Mouse (Mus musculus) midbrain, embryonic 12.5 days (tissue): ENCODE measurements around the gene Gm49510. TPM values are rescaled to one million over a fixed set of nuclear protein-coding genes. Genes with fewer than 3 reads are reported as not detected.

Experiments
- ATAC-seq: fragments of 200-750 bp; cut with Nextera tagmentation; 2 replicates; pipeline ENCODE4 v1.8.0; 2017; ENCODE audit warnings: low read depth, moderate TSS enrichment, moderate library complexity; ENCODE audit not compliant: low FRiP score
- H3K27ac ChIP-seq: fragments of 300-500 bp; sonication (generic); replicated peaks from 2 replicates; pipeline ENCODE4 v1.5.1; 2016; ENCODE audit warnings: mild to moderate bottlenecking
- H3K27me3 ChIP-seq: fragments of 300-500 bp; sonication (generic); 2 replicates; pipeline ENCODE4 v1.6.1; 2016; ENCODE audit warnings: mild to moderate bottlenecking
- H3K36me3 ChIP-seq: fragments of 300-500 bp; sonication (generic); 2 replicates; pipeline ENCODE4 v1.6.1; 2016
- H3K4me1 ChIP-seq: fragments of 300-500 bp; sonication (generic); 2 replicates; pipeline ENCODE4 v1.6.1; 2016
- H3K4me2 ChIP-seq: fragments of 300-500 bp; sonication (generic); replicated peaks from 2 replicates; pipeline ENCODE4 v1.6.1; 2016; ENCODE audit warnings: mild to moderate bottlenecking, moderate library complexity
- H3K4me3 ChIP-seq: fragments of 300-500 bp; sonication (generic); 2 replicates; pipeline ENCODE4 v1.5.1; 2016; ENCODE audit warnings: mild to moderate bottlenecking
- H3K9ac ChIP-seq: fragments of 300-500 bp; sonication (generic); replicated peaks from 2 replicates; pipeline ENCODE4 v1.6.1; 2016; ENCODE audit warnings: mild to moderate bottlenecking, moderate library complexity
- H3K9me3 ChIP-seq: fragments of 300-500 bp; sonication (generic); 2 replicates; pipeline ENCODE4 v1.6.1; 2016; ENCODE audit warnings: mild to moderate bottlenecking
- WGBS: fragments of 180-500 bp; shearing (Covaris S2); methylation state at CpG from one replicate; pipeline ENCODE4 v1.1.7; 2016; 5-methylcytosine and 5-hydroxymethylcytosine counted together
- polyA plus RNA-seq: library from polyadenylated mRNA; unstranded; fragments of >200 nt; fragmentation: Nextera tagmentation; extraction: Ambion mirVana; gene quantifications from 2 replicates; pipeline ENCODE4 v1.2.1, GENCODE M21; 2016

Gene Gm49510
- polyA plus RNA-seq, 1 experiment from 2014 or later: 0.10 TPM

DNA sequence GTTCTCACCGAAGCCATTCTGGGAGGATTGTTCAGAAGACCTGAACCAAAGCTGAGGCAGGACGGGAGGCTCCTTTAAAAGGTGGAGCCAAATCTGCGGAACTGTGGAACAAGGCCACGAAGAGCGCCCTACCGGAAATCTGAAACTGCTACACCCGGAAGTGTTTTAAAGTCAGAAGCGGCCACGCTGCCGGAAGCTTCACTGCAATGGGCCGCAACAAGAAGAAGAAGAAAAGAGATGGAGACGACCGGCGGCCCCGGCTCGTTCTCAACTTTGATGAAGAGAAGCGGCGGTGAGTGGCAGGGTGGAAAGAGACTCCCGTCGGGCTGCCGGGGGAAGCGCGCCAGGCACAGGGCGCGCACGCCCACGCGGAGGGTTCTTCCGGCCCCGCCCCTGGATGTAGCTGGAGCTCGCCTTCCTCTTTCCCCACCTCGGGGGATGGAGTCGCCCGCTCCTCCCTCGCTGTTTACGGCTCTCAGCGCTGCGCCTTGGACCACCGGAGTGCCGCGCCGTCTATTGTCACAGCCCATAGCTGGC is 35.4 kb downstream of the Gm49510 start, which contains the start of gene Nol12:
Nol12 (plus strand) TSS at position 150 of the 537 bp plus-strand sequence.
- Histone ChIP-seq H3K4me3 (peak within 1 kb of the TSS; percentile 72), H3K9me3 (no peaks in the 10 kb centered on the region), H3K27me3 (peaks cover 3% of the 10 kb centered on the region; the same call in 1 of the 2 replicates), H3K9ac (peak within 1 kb of the TSS; percentile 65), H3K36me3 (peaks cover 34% of the 10 kb centered on the region), H3K27ac (peak within 1 kb of the TSS; percentile 66), H3K4me2 (peak within 1 kb of the TSS; percentile 79), H3K4me1 (peaks cover 14% of the 10 kb centered on the region)
- under 1% methylated on average over 42 of the region's 42 CpGs for WGBS
- ATAC-seq: peak; percentile 87

GRCm38 (mm10) chr15:78936403-78936802 is 36.9 kb downstream of the Gm49510 start:
- H3K27me3 ChIP-seq: 0 out of 2 replicates have a peak, but pooled peaks cover 3% of the 10 kb centered on the region

DNA sequence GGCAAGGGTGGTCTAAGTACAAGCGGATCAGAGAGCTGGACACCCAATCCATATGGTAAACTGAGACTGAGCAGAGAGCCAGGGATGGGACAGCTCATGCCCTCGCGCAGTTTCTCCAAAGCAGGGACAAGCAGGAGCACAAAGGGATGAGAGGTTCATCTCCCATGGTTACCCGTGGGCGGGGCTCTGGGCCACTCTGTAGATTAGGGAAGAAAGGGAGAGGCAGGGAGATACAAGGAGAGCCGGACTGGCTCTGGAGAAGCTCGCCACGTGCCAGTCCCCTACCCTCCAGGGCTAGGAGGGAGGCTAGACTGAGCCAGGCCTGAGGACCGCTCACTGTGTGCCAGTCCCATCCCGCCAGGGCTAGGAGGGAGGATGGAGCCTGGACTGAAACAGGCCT is 37.8 kb downstream of the Gm49510 start:
- peaks cover 55% of the 10 kb centered on the region for H3K36me3 ChIP-seq
- no peak overlapping the region for H3K4me2 ChIP-seq
- ATAC-seq: no peak
- 0 out of 2 replicates have a peak, but pooled peaks cover 3% of the 10 kb centered on the region for H3K27me3 ChIP-seq
- H3K9ac ChIP-seq: no peak overlapping the region
- H3K4me1 ChIP-seq: peaks cover 14% of the 10 kb centered on the region
- 81% methylated on average over 10 of the region's 10 CpGs for WGBS
- no peak overlapping the region for H3K27ac ChIP-seq
- H3K9me3 ChIP-seq: no peaks in the 10 kb centered on the region
- no peak overlapping the region for H3K4me3 ChIP-seq

More at GRCm38 (mm10) chr15:78936403-78936802, 36.9 kb downstream of the Gm49510 start:
- WGBS: 92% methylated on average over 12 of the region's 12 CpGs
- ATAC-seq: no peak
- H3K27ac ChIP-seq: no peak overlapping the region
- peak overlapping the region; percentile 79; the same call in 1 of the 2 replicates for H3K4me2 ChIP-seq
- no peaks in the 10 kb centered on the region for H3K9me3 ChIP-seq
- H3K36me3 ChIP-seq: peaks cover 49% of the 10 kb centered on the region
- H3K4me1 ChIP-seq: peaks cover 14% of the 10 kb centered on the region
- no peak overlapping the region for H3K9ac ChIP-seq
- H3K4me3 ChIP-seq: no peak overlapping the region

DNA sequence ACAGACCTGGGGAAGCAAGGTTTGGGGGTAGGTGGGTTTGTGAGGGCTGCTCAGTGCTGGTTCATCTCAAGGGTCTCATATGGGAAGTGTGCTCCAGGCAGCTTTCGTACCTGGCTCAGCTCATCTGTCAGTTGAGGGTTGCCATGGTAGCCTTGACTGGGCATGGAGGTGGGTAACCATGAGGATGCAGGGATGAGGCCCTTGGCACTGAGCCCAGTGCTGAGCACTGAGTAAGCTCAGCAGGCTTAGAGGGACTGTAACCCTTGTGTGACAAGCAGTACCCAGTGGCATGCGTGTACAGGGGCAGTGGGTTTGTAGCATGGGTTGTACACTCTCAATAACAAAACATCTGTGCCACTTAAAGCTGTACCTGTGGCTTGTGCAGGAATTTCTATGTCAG is 38.5 kb downstream of the Gm49510 start:
- Histone ChIP-seq H3K4me2 (no peak overlapping the region), H3K4me3 (no peak overlapping the region), H3K27ac (no peak overlapping the region), H3K4me1 (peaks cover 20% of the 10 kb centered on the region), H3K27me3 (0 out of 2 replicates have a peak, but pooled peaks cover 3% of the 10 kb centered on the region), H3K36me3 (peaks cover 55% of the 10 kb centered on the region), H3K9me3 (no peaks in the 10 kb centered on the region), H3K9ac (no peak overlapping the region)
- WGBS: 94% methylated on average over 2 of the region's 2 CpGs
- ATAC-seq: no peak

GRCm38 (mm10) chr15:78940325-78940724 is 40.9 kb downstream of the Gm49510 start:
- Histone ChIP-seq H3K9me3 (no peaks in the 10 kb centered on the region), H3K36me3 (peaks cover 55% of the 10 kb centered on the region), H3K27me3 (no peaks in the 10 kb centered on the region), H3K4me2 (no peak overlapping the region), H3K4me1 (peaks cover 23% of the 10 kb centered on the region), H3K27ac (no peak overlapping the region), H3K4me3 (no peak overlapping the region), H3K9ac (no peak overlapping the region)
- 94% methylated on average over 13 of the region's 13 CpGs for WGBS
- ATAC-seq: no peak

- H3K4me3 ChIP-seq: peak overlapping the region; percentile 32
- peak; percentile 64 for ATAC-seq
- peaks cover 43% of the 10 kb centered on the region for H3K36me3 ChIP-seq
- H3K9ac ChIP-seq: peak overlapping the region; percentile 53
- WGBS: 3% methylated on average over 9 of the region's 9 CpGs
- peak overlapping the region; percentile 58; the same call in 1 of the 2 replicates for H3K27ac ChIP-seq
- peaks cover 14% of the 10 kb centered on the region for H3K4me1 ChIP-seq
- peaks cover 14% of the 10 kb centered on the region for H3K27me3 ChIP-seq
- H3K4me2 ChIP-seq: peak overlapping the region; percentile 53
- H3K9me3 ChIP-seq: no peaks in the 10 kb centered on the region
Observed at GRCm38 (mm10) chr15:78942663-78943062, 43.2 kb downstream of the Gm49510 start.

- no peak for ATAC-seq
- Histone ChIP-seq H3K27ac (no peak overlapping the region), H3K27me3 (peaks cover 14% of the 10 kb centered on the region), H3K4me3 (no peak overlapping the region), H3K9ac (no peak overlapping the region), H3K9me3 (no peaks in the 10 kb centered on the region), H3K4me2 (no peak overlapping the region), H3K4me1 (peaks cover 28% of the 10 kb centered on the region), H3K36me3 (peaks cover 7% of the 10 kb centered on the region)
- WGBS: 76% methylated on average over 7 of the region's 7 CpGs
Observed at GRCm38 (mm10) chr15:78946232-78946631, 46.8 kb downstream of the Gm49510 start.

- under 1% methylated on average over 24 of the region's 24 CpGs for WGBS
- peak within 1 kb of the TSS; percentile 82 for H3K27ac ChIP-seq
- no peaks in the 10 kb centered on the region for H3K9me3 ChIP-seq
- peaks cover 24% of the 10 kb centered on the region for H3K4me1 ChIP-seq
- H3K9ac ChIP-seq: peak within 1 kb of the TSS; percentile 76
- H3K36me3 ChIP-seq: peaks cover 7% of the 10 kb centered on the region; the same call in 1 of the 2 replicates
- peaks cover 14% of the 10 kb centered on the region for H3K27me3 ChIP-seq
- ATAC-seq: peak; percentile 98
- peak within 1 kb of the TSS; percentile 59 for H3K4me3 ChIP-seq
- peak within 1 kb of the TSS; percentile 73 for H3K4me2 ChIP-seq
Observed at GRCm38 (mm10) chr15:78947657-78948056, 48.2 kb downstream of the Gm49510 start, which contains the start of gene Triobp. Gene Triobp, plus strand, starts transcription at chr15:78947724.

DNA sequence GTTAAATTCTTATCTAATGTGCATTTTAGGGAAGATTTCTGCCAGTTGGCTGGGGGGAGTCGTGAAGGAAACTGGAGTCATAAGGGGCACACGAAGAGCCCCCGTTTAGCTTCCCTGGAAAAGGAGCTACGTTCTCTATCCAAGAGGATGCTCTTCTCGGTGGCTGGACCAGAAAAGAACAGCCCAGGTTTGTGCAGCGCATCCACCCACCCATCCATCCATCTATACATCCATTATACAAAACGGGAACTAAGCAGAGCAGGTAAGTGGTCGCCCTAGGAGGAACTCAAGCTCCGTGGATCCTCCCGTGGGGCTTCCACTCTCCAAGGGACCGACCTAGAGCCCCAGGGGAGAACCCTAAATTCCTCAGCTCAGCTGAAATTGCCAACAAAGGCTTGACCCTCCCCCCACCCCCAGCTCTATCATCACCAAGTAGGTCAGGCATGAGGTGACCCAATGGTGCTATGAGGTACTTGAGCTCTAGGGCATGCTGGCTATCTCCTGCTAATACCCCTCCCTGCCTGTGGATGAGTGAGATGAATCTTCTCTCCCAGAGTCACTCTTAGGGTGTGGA is 48.8 kb downstream of the Gm49510 start:
- peak overlapping the region; percentile 82 for H3K27ac ChIP-seq
- H3K9me3 ChIP-seq: no peaks in the 10 kb centered on the region
- peak overlapping the region; percentile 73 for H3K4me2 ChIP-seq
- H3K4me1 ChIP-seq: peaks cover 19% of the 10 kb centered on the region
- H3K27me3 ChIP-seq: peaks cover 14% of the 10 kb centered on the region
- H3K36me3 ChIP-seq: peaks cover 12% of the 10 kb centered on the region; the same call in 1 of the 2 replicates
- peak overlapping the region; percentile 76 for H3K9ac ChIP-seq
- peak overlapping the region; percentile 59 for H3K4me3 ChIP-seq
- 0% methylated on average over 11 of the region's 11 CpGs for WGBS
- ATAC-seq: 0 out of 2 replicates have a peak, but pooled peaks have one; percentile 16

- Histone ChIP-seq H3K36me3 (peaks cover 19% of the 10 kb centered on the region), H3K4me1 (peaks cover 18% of the 10 kb centered on the region), H3K4me2 (peak overlapping the region; percentile 73), H3K9ac (no peak overlapping the region), H3K4me3 (peak overlapping the region; percentile 59; the same call in 1 of the 2 replicates), H3K27me3 (peaks cover 14% of the 10 kb centered on the region), H3K9me3 (no peaks in the 10 kb centered on the region), H3K27ac (no peak overlapping the region)
- ATAC-seq: no peak
- 93% methylated on average over 3 of the region's 3 CpGs for WGBS
Observed at GRCm38 (mm10) chr15:78948883-78949282, 49.4 kb downstream of the Gm49510 start.

DNA sequence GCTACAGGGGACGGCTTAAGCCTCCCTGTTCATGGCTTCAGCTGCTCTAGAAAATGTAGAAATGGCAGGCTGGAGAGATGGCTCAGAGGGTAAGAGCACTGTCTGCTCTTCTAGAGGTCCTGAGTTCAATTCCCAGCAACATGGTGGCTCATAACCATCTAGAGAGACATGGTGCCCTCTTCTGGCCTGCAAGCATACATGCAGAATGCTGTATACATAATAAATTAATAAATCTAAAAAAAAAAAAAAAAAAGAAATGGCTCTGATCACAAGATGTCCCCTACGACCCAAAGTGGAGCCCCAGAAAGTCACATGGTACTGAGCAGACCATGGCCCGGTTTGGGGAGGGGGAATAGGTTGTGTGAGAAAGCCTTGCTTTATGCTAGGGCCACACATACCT is 56.2 kb downstream of the Gm49510 start:
- H3K4me3 ChIP-seq: no peak overlapping the region
- H3K27ac ChIP-seq: no peak overlapping the region
- WGBS: 87% methylated on average over 3 of the region's 3 CpGs
- no peaks in the 10 kb centered on the region for H3K27me3 ChIP-seq
- no peaks in the 10 kb centered on the region for H3K9me3 ChIP-seq
- peaks cover 49% of the 10 kb centered on the region for H3K36me3 ChIP-seq
- H3K4me1 ChIP-seq: no peaks in the 10 kb centered on the region
- H3K9ac ChIP-seq: no peak overlapping the region
- no peak for ATAC-seq
- no peak overlapping the region for H3K4me2 ChIP-seq

- Histone ChIP-seq H3K4me2 (no peak overlapping the region), H3K36me3 (peaks cover 56% of the 10 kb centered on the region), H3K4me3 (no peak overlapping the region), H3K4me1 (no peaks in the 10 kb centered on the region), H3K9me3 (no peaks in the 10 kb centered on the region), H3K27ac (no peak overlapping the region), H3K27me3 (no peaks in the 10 kb centered on the region), H3K9ac (no peak overlapping the region)
- WGBS: 89% methylated on average over 4 of the region's 4 CpGs
- no peak for ATAC-seq
Observed at GRCm38 (mm10) chr15:78956351-78956750, 56.9 kb downstream of the Gm49510 start.
